In the genomic region with DNA sequence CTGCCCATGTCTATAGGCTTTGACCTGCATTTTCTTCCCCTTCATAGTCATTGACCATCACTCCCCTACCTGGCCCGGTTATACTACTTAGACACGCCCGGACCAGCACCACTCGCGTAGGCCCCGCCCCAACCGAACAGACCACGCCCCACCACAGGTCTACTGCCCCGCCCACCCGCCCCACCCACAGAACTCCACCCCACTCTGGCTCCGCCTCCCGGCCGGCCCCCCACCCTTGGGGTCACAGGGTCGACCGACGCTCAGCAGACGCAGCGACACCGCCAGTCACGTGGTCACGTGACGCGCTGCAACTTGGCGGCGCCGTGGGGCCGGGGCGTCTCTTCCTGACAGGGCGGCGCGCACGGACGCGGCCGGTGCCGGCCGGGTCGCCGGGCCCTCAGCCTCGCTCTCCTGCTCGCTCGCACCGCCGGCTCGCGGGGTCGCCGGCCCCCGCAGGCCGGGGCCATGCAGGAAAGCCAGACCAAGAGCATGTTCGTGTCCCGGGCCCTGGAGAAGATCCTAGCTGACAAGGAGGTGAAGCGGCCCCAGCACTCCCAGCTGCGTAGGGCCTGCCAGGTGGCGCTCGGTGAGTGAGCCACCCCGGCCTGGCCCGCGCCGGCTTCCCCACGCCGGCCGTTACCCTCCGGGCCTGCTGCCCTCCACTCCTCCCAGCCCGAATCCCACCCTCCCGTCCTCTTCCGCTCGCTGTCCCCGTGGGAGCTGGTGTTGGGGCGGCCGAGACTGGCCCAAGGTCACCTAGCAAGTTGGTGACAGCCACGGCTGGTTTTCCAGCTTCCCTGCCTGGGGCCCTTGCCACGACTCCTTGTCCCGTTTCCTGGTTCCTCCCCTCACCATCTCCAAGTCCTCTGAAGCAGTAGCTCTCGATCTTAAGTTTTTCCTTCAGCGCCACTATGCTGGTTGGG, we compare ENCODE assay signal across 8 mouse cellular contexts. TPM values are rescaled to one million over a fixed set of nuclear protein-coding genes. Genes with fewer than 3 reads are reported as not detected.
A peak's percentile ranks its signal among the peaks of the same experiment; 100 is the strongest.
DNase-seq lines count a peak whose midpoint lies in the region; ATAC-seq and TF ChIP-seq lines count a peak whose summit lies in the region.

TSS of gene Arfgef2 (plus strand) at position 339 of the 923 bp plus-strand sequence.

- peak; percentile 88 for ATAC-seq in heart, embryonic 11.5 days (replicated peaks; ENCODE audit: insufficient number of reproducible peaks, low FRiP score, low TSS enrichment)
- ATAC-seq in kidney, embryonic 16.5 days (ENCODE audit: low FRiP score, low TSS enrichment), result peak; percentile 92

- peak within 1 kb of the TSS; percentile 79 for H3K9ac ChIP-seq in heart, embryonic 11.5 days (ENCODE audit: low read depth, low read length)
- H3K9ac ChIP-seq in kidney, embryonic 16.5 days (replicated peaks; ENCODE audit: low read length), result peak within 1 kb of the TSS; percentile 76

- peak within 1 kb of the TSS; percentile 81 for H3K27ac ChIP-seq in heart, embryonic 11.5 days (ENCODE audit: low read depth, low read length)
- H3K27ac ChIP-seq in kidney, embryonic 16.5 days (ENCODE audit: low read length), result peak within 1 kb of the TSS; percentile 68

- TF ChIP-seq POLR2A in brain, embryonic 14.5 days (IDR thresholded peaks at IDR 0.05; ENCODE audit: borderline replicate concordance, extremely low read depth, insufficient read depth, insufficient read length, poor library complexity, severe bottlenecking), result peak; percentile 59; the same call in 1 of the 2 replicates

- peaks cover 6% of the 10 kb centered on the region for H3K27me3 ChIP-seq in erythroblast, embryonic 14.5 days (ENCODE audit: control insufficient read depth)
- H3K27me3 ChIP-seq in heart, embryonic 11.5 days (ENCODE audit: control insufficient read depth, insufficient read depth, low read length), result no peaks in the 10 kb centered on the region
- no peaks in the 10 kb centered on the region for H3K27me3 ChIP-seq in kidney, embryonic 16.5 days (ENCODE audit: insufficient read depth, low read length)

- H3K4me3 ChIP-seq in erythroblast, embryonic 14.5 days (replicated peaks), result peak within 1 kb of the TSS; percentile 99
- H3K4me3 ChIP-seq in heart, embryonic 11.5 days (ENCODE audit: low read depth, low read length), result peak within 1 kb of the TSS; percentile 76
- H3K4me3 ChIP-seq in kidney, embryonic 16.5 days (ENCODE audit: low read length), result peak within 1 kb of the TSS; percentile 63

- peaks cover 47% of the 10 kb centered on the region for H3K4me1 ChIP-seq in erythroblast, embryonic 14.5 days (ENCODE audit: control insufficient read depth)
- peaks cover 11% of the 10 kb centered on the region for H3K4me1 ChIP-seq in heart, embryonic 11.5 days (ENCODE audit: control insufficient read depth, insufficient read depth, low read length)
- H3K4me1 ChIP-seq in kidney, embryonic 16.5 days (ENCODE audit: insufficient read depth, low read length), result peaks cover 12% of the 10 kb centered on the region

- peaks cover 5% of the 10 kb centered on the region; the same call in 1 of the 2 replicates for H3K36me3 ChIP-seq in erythroblast, embryonic 14.5 days (ENCODE audit: control insufficient read depth)
- H3K36me3 ChIP-seq in heart, embryonic 11.5 days (ENCODE audit: control insufficient read depth, insufficient read depth, low read length), result no peaks in the 10 kb centered on the region
- no peaks in the 10 kb centered on the region for H3K36me3 ChIP-seq in kidney, embryonic 16.5 days (ENCODE audit: insufficient read depth, low read length)

- peak; percentile 96 for DNase-seq in CD4-positive helper T cell, adult 2 months (ENCODE audit: low read depth, low spot score)
- peak; percentile 87 for DNase-seq in brain, embryonic 14.5 days (ENCODE audit: low read depth)
- peak; percentile 94 for DNase-seq in liver
- DNase-seq in monocyte, adult 2 months (ENCODE audit: low read depth in 1 of 2, low spot score in 2 of 2), result peak; percentile 64 to 82
- peak; percentile 81 to 89 for DNase-seq in spleen, postnatal 14 days (ENCODE audit: low spot score in 2 of 2)

- peak within 1 kb of the TSS; percentile 80 for H3K4me2 ChIP-seq in heart, embryonic 11.5 days
- peak within 1 kb of the TSS; percentile 91 for H3K4me2 ChIP-seq in kidney, embryonic 16.5 days (replicated peaks; ENCODE audit: low read depth, low read length)

- no peaks in the 10 kb centered on the region for H3K9me3 ChIP-seq in erythroblast, embryonic 14.5 days (ENCODE audit: control insufficient read depth, low read length)
- H3K9me3 ChIP-seq in heart, embryonic 11.5 days (replicated peaks; ENCODE audit: control insufficient read depth, low read length), result no peaks in the 10 kb centered on the region
- H3K9me3 ChIP-seq in kidney, embryonic 16.5 days (ENCODE audit: low read length), result no peaks in the 10 kb centered on the region

- WGBS in heart, embryonic 11.5 days (ENCODE audit: insufficient replicate concordance), result under 1% methylated on average over 74 of the region's 76 CpGs
- WGBS in kidney, embryonic 16.5 days, result under 1% methylated on average over 54 of the region's 76 CpGs

- no peak for TF ChIP-seq CTCF in brain, embryonic 14.5 days (IDR thresholded peaks at IDR 0.05; ENCODE audit: borderline replicate concordance, extremely low read depth, insufficient read depth, insufficient read length)

RNA-seq across cellular contexts. Expression of gene Arfgef2, which starts in this region (rescaled TPM):
- polyA plus RNA-seq in brain, embryonic 14.5 days (2012; rRNA removed), result 7.6 and 11.4 TPM in 2 replicates
- 0.34 and 0.48 TPM in 2 replicates for polyA plus RNA-seq in erythroblast, embryonic 14.5 days (2012)
- 6.3 and 9.7 TPM in 2 replicates for polyA plus RNA-seq in heart, embryonic 11.5 days (2014; fragmentation: Nextera tagmentation; extraction: Ambion mirVana)
- polyA plus RNA-seq in kidney, embryonic 16.5 days (2015; fragmentation: Nextera tagmentation; extraction: Ambion mirVana), result 4.6 and 4.9 TPM in 2 replicates

Comparison
In these comparisons a context has a peak if more than half of its experiments do, and no peak if none do; other contexts are left out.
1. Peak in every context shown above with its lines: DNase-seq, ATAC-seq, H3K4me3 ChIP-seq and H3K27ac ChIP-seq.